Mouse (Mus musculus): Measurements from ENCODE around the gene Lrig1. TPM values are rescaled to one million over a fixed set of nuclear protein-coding genes. Genes with fewer than 3 reads are reported as not detected.

Lrig1 gene
- polyA plus RNA-seq, 1 experiment from 2014 or later: 9.7 TPM

GRCm38 (mm10) chr6:94592710-94593109, 107.2 kb downstream of the Lrig1 start:
- H3K9me3 ChIP-seq: no peaks in the 10 kb centered on the region

GRCm38 (mm10) chr6:94592243-94592642, 107.7 kb downstream of the Lrig1 start:
- peak; percentile 84 for DNase-seq (ENCODE audit: low spot score)
- Histone ChIP-seq H3K9me3 (no peaks in the 10 kb centered on the region), H3K4me3 (peak overlapping the region; percentile 35; the same call in 1 of the 2 replicates), H3K27ac (peak overlapping the region; percentile 81; the same call in 1 of the 2 replicates), H3K4me1 (peaks cover 57% of the 10 kb centered on the region), H3K36me3 (no peaks in the 10 kb centered on the region), H3K27me3 (ENCODE audit: insufficient read depth, poor library complexity, severe bottlenecking) (no peaks in the 10 kb centered on the region)
- WGBS: 19% methylated on average over 8 of the region's 8 CpGs

More at GRCm38 (mm10) chr6:94592710-94593109, 107.2 kb downstream of the Lrig1 start:
- Histone ChIP-seq H3K4me3 (peak overlapping the region; percentile 35), H3K27ac (peak overlapping the region; percentile 81), H3K36me3 (no peaks in the 10 kb centered on the region), H3K27me3 (ENCODE audit: insufficient read depth, poor library complexity, severe bottlenecking) (no peaks in the 10 kb centered on the region), H3K4me1 (peaks cover 61% of the 10 kb centered on the region)
- 16% methylated on average over 4 of the region's 4 CpGs for WGBS
- peak; percentile 74 for DNase-seq (ENCODE audit: low spot score)

GRCm38 (mm10) chr6:94588365-94588764, 111.6 kb downstream of the Lrig1 start:
- Histone ChIP-seq H3K27me3 (ENCODE audit: insufficient read depth, poor library complexity, severe bottlenecking) (no peaks in the 10 kb centered on the region), H3K36me3 (no peaks in the 10 kb centered on the region), H3K4me3 (no peak overlapping the region), H3K4me1 (peaks cover 20% of the 10 kb centered on the region), H3K27ac (no peak overlapping the region), H3K9me3 (no peaks in the 10 kb centered on the region)
- 82% methylated on average over 4 of the region's 4 CpGs for WGBS
- no peak for DNase-seq (ENCODE audit: low spot score)

GRCm38 (mm10) chr6:94584976-94585375, 115.0 kb downstream of the Lrig1 start:
- Histone ChIP-seq H3K4me1 (0 out of 2 replicates have a peak, but pooled peaks cover 4% of the 10 kb centered on the region), H3K4me3 (no peak overlapping the region), H3K36me3 (no peaks in the 10 kb centered on the region), H3K27ac (no peak overlapping the region), H3K9me3 (no peaks in the 10 kb centered on the region), H3K27me3 (ENCODE audit: insufficient read depth, poor library complexity, severe bottlenecking) (no peaks in the 10 kb centered on the region)
- 80% methylated on average over 4 of the region's 4 CpGs for WGBS
- peak; percentile 63 for DNase-seq (ENCODE audit: low spot score)

- Histone ChIP-seq H3K27ac (no peak overlapping the region), H3K4me1 (0 out of 2 replicates have a peak, but pooled peaks cover 4% of the 10 kb centered on the region), H3K4me3 (no peak overlapping the region), H3K27me3 (ENCODE audit: insufficient read depth, poor library complexity, severe bottlenecking) (no peaks in the 10 kb centered on the region), H3K9me3 (no peaks in the 10 kb centered on the region), H3K36me3 (no peaks in the 10 kb centered on the region)
- peak; percentile 43 for DNase-seq (ENCODE audit: low spot score)
- WGBS: 88% methylated on average over 9 of the region's 9 CpGs
Observed at GRCm38 (mm10) chr6:94584147-94584695, 115.7 kb downstream of the Lrig1 start.

- Histone ChIP-seq H3K4me3 (no peak overlapping the region), H3K27me3 (ENCODE audit: insufficient read depth, poor library complexity, severe bottlenecking) (no peaks in the 10 kb centered on the region), H3K4me1 (0 out of 2 replicates have a peak, but pooled peaks cover 4% of the 10 kb centered on the region), H3K9me3 (no peaks in the 10 kb centered on the region), H3K27ac (no peak overlapping the region), H3K36me3 (no peaks in the 10 kb centered on the region)
- WGBS: 87% methylated on average over 9 of the region's 9 CpGs
- DNase-seq (ENCODE audit: low spot score): no peak
Observed at GRCm38 (mm10) chr6:94582055-94582454, 117.9 kb downstream of the Lrig1 start.

- 0 out of 2 replicates have a peak, but pooled peaks cover 2% of the 10 kb centered on the region for H3K36me3 ChIP-seq
- H3K27me3 ChIP-seq (ENCODE audit: insufficient read depth, poor library complexity, severe bottlenecking): no peaks in the 10 kb centered on the region
- DNase-seq (ENCODE audit: low spot score): no peak
- no peak overlapping the region for H3K27ac ChIP-seq
- no peak overlapping the region for H3K4me3 ChIP-seq
- WGBS: 83% methylated on average over 8 of the region's 8 CpGs
- no peaks in the 10 kb centered on the region for H3K9me3 ChIP-seq
- peaks cover 12% of the 10 kb centered on the region; the same call in 1 of the 2 replicates for H3K4me1 ChIP-seq
Observed at GRCm38 (mm10) chr6:94577991-94578390, 122.0 kb downstream of the Lrig1 start.

- WGBS: 64% methylated on average over 9 of the region's 9 CpGs
- Histone ChIP-seq H3K27ac (no peak overlapping the region), H3K9me3 (no peaks in the 10 kb centered on the region), H3K27me3 (ENCODE audit: insufficient read depth, poor library complexity, severe bottlenecking) (no peaks in the 10 kb centered on the region), H3K4me3 (no peak overlapping the region), H3K36me3 (0 out of 2 replicates have a peak, but pooled peaks cover 2% of the 10 kb centered on the region), H3K4me1 (peaks cover 8% of the 10 kb centered on the region; the same call in 1 of the 2 replicates)
- no peak for DNase-seq (ENCODE audit: low spot score)
Observed at GRCm38 (mm10) chr6:94575526-94576166, 124.3 kb downstream of the Lrig1 start.

GRCm38 (mm10) chr6:94568040-94568439, 131.9 kb downstream of the Lrig1 start:
- Histone ChIP-seq H3K27me3 (ENCODE audit: insufficient read depth, poor library complexity, severe bottlenecking) (no peaks in the 10 kb centered on the region), H3K9me3 (no peaks in the 10 kb centered on the region), H3K4me3 (no peak overlapping the region), H3K4me1 (peaks cover 10% of the 10 kb centered on the region), H3K27ac (no peak overlapping the region), H3K36me3 (no peaks in the 10 kb centered on the region)
- WGBS: 94% methylated on average over 2 of the region's 2 CpGs
- DNase-seq (ENCODE audit: low spot score): no peak

GRCm38 (mm10) chr6:94565766-94566165, 134.2 kb downstream of the Lrig1 start:
- Histone ChIP-seq H3K4me3 (no peak overlapping the region), H3K9me3 (no peaks in the 10 kb centered on the region), H3K27me3 (ENCODE audit: insufficient read depth, poor library complexity, severe bottlenecking) (no peaks in the 10 kb centered on the region), H3K4me1 (peaks cover 22% of the 10 kb centered on the region), H3K36me3 (no peaks in the 10 kb centered on the region), H3K27ac (no peak overlapping the region)
- WGBS: 92% methylated on average over 2 of the region's 2 CpGs
- DNase-seq (ENCODE audit: low spot score): no peak

- Histone ChIP-seq H3K27me3 (ENCODE audit: insufficient read depth, poor library complexity, severe bottlenecking) (no peaks in the 10 kb centered on the region), H3K27ac (peak overlapping the region; percentile 17; the same call in 1 of the 2 replicates), H3K4me3 (peak overlapping the region; percentile 24; the same call in 1 of the 2 replicates), H3K9me3 (no peaks in the 10 kb centered on the region), H3K36me3 (no peaks in the 10 kb centered on the region), H3K4me1 (peaks cover 29% of the 10 kb centered on the region)
- no peak for DNase-seq (ENCODE audit: low spot score)
- WGBS: 47% methylated on average over 8 of the region's 8 CpGs
Observed at GRCm38 (mm10) chr6:94563203-94563940, 136.6 kb downstream of the Lrig1 start.

- WGBS: 70% methylated on average over 1 of the region's 1 CpGs
- no peak for DNase-seq (ENCODE audit: low spot score)
- Histone ChIP-seq H3K4me1 (peaks cover 32% of the 10 kb centered on the region), H3K27me3 (ENCODE audit: insufficient read depth, poor library complexity, severe bottlenecking) (no peaks in the 10 kb centered on the region), H3K36me3 (no peaks in the 10 kb centered on the region), H3K4me3 (no peak overlapping the region), H3K9me3 (no peaks in the 10 kb centered on the region), H3K27ac (no peak overlapping the region)
Observed at GRCm38 (mm10) chr6:94561346-94561745, 138.6 kb downstream of the Lrig1 start.

GRCm38 (mm10) chr6:94560896-94561295, 139.1 kb downstream of the Lrig1 start:
- H3K9me3 ChIP-seq: no peaks in the 10 kb centered on the region
- peaks cover 32% of the 10 kb centered on the region for H3K4me1 ChIP-seq
- H3K4me3 ChIP-seq: no peak overlapping the region
- DNase-seq (ENCODE audit: low spot score): no peak
- H3K27ac ChIP-seq: no peak overlapping the region
- H3K27me3 ChIP-seq (ENCODE audit: insufficient read depth, poor library complexity, severe bottlenecking): no peaks in the 10 kb centered on the region
- 69% methylated on average over 1 of the region's 1 CpGs for WGBS
- H3K36me3 ChIP-seq: no peaks in the 10 kb centered on the region

All from heart, embryonic 10.5 days (tissue).